Mouse (Mus musculus) liver, embryonic 11.5 days (tissue): Measurements from ENCODE around the gene Xpc. TPM values are rescaled to one million over a fixed set of nuclear protein-coding genes. Genes with fewer than 3 reads are reported as not detected.

ENCODE experiments used
- ATAC-seq: fragments of 200-750 bp; cut with Nextera tagmentation; replicated peaks from 2 replicates; pipeline ENCODE4 v1.8.0; 2017; ENCODE audit warnings: moderate number of reproducible peaks, mild to moderate bottlenecking, moderate TSS enrichment, moderate library complexity; ENCODE audit not compliant: low FRiP score
- DNase-seq: peaks from one replicate; pipeline ENCODE4 v3.0.0-alpha.2; 2017; ENCODE audit warnings: low spot score
- H3K27ac ChIP-seq: fragments of 300-500 bp; sonication (generic); 2 replicates; pipeline ENCODE4 v1.5.1; 2014; ENCODE audit warnings: mild to moderate bottlenecking, low read depth, low read length, control low read depth
- H3K27me3 ChIP-seq: fragments of 300-500 bp; sonication (generic); replicated peaks from 2 replicates; pipeline ENCODE4 v1.6.1; 2014; ENCODE audit warnings: low read length, mixed read lengths; ENCODE audit not compliant: control insufficient read depth, insufficient read depth
- H3K36me3 ChIP-seq: fragments of 300-500 bp; sonication (generic); 2 replicates; pipeline ENCODE4 v1.6.1; 2014; ENCODE audit warnings: mild to moderate bottlenecking, low read length, moderate library complexity, mixed read lengths; ENCODE audit not compliant: control insufficient read depth, insufficient read depth
- H3K4me1 ChIP-seq: fragments of 300-500 bp; sonication (generic); replicated peaks from 2 replicates; pipeline ENCODE4 v1.6.1; 2014; ENCODE audit warnings: low read length, mixed read lengths; ENCODE audit not compliant: control insufficient read depth, insufficient read depth
- H3K4me2 ChIP-seq: fragments of 300-500 bp; sonication (generic); 2 replicates; pipeline ENCODE4 v1.6.1; 2014; ENCODE audit warnings: mild to moderate bottlenecking, control low read depth, moderate library complexity
- H3K4me3 ChIP-seq: fragments of 300-500 bp; sonication (generic); 2 replicates; pipeline ENCODE4 v1.5.1; 2014; ENCODE audit warnings: low read depth, low read length, control low read depth
- H3K9ac ChIP-seq: fragments of 300-500 bp; sonication (generic); 2 replicates; pipeline ENCODE4 v1.6.1; 2014; ENCODE audit warnings: low read depth, low read length, control low read depth
- H3K9me3 ChIP-seq: fragments of 300-500 bp; sonication (generic); 2 replicates; pipeline ENCODE4 v1.6.1; 2016; ENCODE audit warnings: low read length, inconsistent platforms, mixed read lengths; ENCODE audit not compliant: control insufficient read depth
- WGBS: fragments of 180-500 bp; shearing (Covaris S2); extraction: QIAGEN DNeasy Blood & Tissue Kit; methylation state at CpG from one replicate; pipeline ENCODE4 v1.1.7; 2014; 5-methylcytosine and 5-hydroxymethylcytosine counted together
- polyA plus RNA-seq: library from polyadenylated mRNA; unstranded; fragments of >200 nt; fragmentation: Nextera tagmentation; extraction: Ambion mirVana; gene quantifications from 2 replicates; pipeline ENCODE4 v1.2.1, GENCODE M21; 2014

Gene Xpc
- polyA plus RNA-seq, 1 experiment from 2014 or later: 13.2 TPM

DNA sequence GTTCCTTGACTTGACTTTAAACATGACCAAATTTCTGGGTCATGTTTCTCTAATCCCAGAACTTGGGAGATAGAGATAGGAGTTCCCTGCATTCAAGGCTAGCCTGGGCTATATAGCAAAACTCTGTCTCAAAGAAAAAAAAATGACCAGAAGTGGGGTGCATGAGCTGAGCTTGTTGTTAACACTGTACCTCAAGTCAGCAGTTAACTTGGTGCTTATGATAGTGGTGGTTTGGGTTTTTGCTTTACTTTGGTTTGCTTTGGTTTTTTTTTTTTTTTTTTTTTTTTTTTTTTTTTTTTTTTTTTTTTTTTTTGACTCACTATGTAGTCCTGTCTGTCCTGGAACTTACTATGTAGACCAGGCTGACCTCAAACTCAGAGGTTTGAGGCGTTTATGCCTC is 31.6 kb upstream of the Xpc start:
- no peak for DNase-seq
- no peaks in the 10 kb centered on the region for H3K36me3 ChIP-seq
- 60% methylated on average over 1 of the region's 1 CpGs for WGBS
- no peak overlapping the region for H3K9ac ChIP-seq
- 0 out of 2 replicates have a peak, but pooled peaks cover 3% of the 10 kb centered on the region for H3K4me1 ChIP-seq
- H3K4me2 ChIP-seq: no peak overlapping the region
- H3K27ac ChIP-seq: no peak overlapping the region
- H3K4me3 ChIP-seq: no peak overlapping the region
- no peaks in the 10 kb centered on the region for H3K27me3 ChIP-seq
- no peak for ATAC-seq
- no peaks in the 10 kb centered on the region for H3K9me3 ChIP-seq

GRCm38 (mm10) chr6:91546241-91546884 is 30.7 kb upstream of the Xpc start:
- DNase-seq (no peak), ATAC-seq (peak; percentile 53; the same call in 1 of the 2 replicates)
- H3K4me2 ChIP-seq: peak overlapping the region; percentile 32
- 0 out of 2 replicates have a peak, but pooled peaks cover 3% of the 10 kb centered on the region for H3K4me1 ChIP-seq
- no peak overlapping the region for H3K9ac ChIP-seq
- no peak overlapping the region for H3K27ac ChIP-seq
- H3K4me3 ChIP-seq: no peak overlapping the region
- no peaks in the 10 kb centered on the region for H3K9me3 ChIP-seq
- 16% methylated on average over 9 of the region's 9 CpGs for WGBS
- H3K36me3 ChIP-seq: no peaks in the 10 kb centered on the region
- no peaks in the 10 kb centered on the region for H3K27me3 ChIP-seq

DNA sequence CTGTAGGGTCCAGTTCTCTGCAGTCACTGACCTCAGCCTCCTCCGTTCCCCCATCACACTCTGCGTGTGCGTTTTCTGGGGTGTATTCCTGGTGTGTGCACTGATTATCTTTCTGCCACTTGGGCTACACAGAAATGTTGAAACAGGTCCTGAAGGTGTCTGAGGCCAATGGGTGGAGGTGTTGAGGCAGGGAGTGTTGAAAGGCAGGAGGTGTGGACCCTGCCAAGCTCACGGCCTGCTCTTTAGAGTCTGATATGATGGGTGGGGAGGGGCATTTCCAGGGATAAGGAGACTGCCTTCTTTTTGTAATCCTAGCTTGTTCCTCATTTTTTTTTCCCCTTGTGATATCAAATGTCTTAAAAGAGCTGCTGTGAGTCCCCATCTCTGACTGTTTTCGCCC is 27.4 kb upstream of the Xpc start:
- Histone ChIP-seq H3K27ac (no peak overlapping the region), H3K4me2 (no peak overlapping the region; the same call in 1 of the 2 replicates), H3K27me3 (no peaks in the 10 kb centered on the region), H3K4me1 (0 out of 2 replicates have a peak, but pooled peaks cover 3% of the 10 kb centered on the region), H3K9ac (no peak overlapping the region), H3K36me3 (no peaks in the 10 kb centered on the region), H3K4me3 (no peak overlapping the region), H3K9me3 (no peaks in the 10 kb centered on the region)
- ATAC-seq (no peak), DNase-seq (no peak)
- 77% methylated on average over 5 of the region's 5 CpGs for WGBS

DNA sequence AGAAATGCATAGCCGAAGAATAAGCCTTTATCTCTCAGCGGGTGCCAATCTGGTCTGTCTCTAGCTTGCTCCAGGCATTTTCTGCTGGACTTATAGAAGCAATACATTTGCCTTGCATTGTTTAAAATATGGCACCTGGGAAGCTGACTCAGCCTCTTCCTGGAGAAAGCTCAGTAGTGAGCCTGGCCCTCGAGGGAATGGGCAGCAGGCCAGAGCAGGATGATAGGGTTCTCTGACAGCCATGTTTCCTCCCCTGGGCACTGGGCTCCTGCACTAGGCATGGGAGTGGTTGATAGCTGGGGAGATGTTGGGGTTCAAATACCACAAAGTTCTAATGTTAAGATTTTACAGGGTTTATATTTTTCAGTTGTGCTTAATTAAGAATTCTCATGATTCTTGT is 25.6 kb upstream of the Xpc start:
- H3K9me3 ChIP-seq: no peaks in the 10 kb centered on the region
- no peak for DNase-seq
- no peak overlapping the region for H3K9ac ChIP-seq
- 58% methylated on average over 3 of the region's 3 CpGs for WGBS
- no peaks in the 10 kb centered on the region for H3K36me3 ChIP-seq
- no peak overlapping the region for H3K4me2 ChIP-seq
- no peak overlapping the region for H3K4me3 ChIP-seq
- no peak for ATAC-seq
- no peak overlapping the region for H3K27ac ChIP-seq
- H3K4me1 ChIP-seq: no peaks in the 10 kb centered on the region
- H3K27me3 ChIP-seq: no peaks in the 10 kb centered on the region

- ATAC-seq (no peak), DNase-seq (no peak)
- H3K27me3 ChIP-seq: no peaks in the 10 kb centered on the region
- H3K9me3 ChIP-seq: no peaks in the 10 kb centered on the region
- H3K4me2 ChIP-seq: no peak overlapping the region
- no peaks in the 10 kb centered on the region for H3K4me1 ChIP-seq
- WGBS: 77% methylated on average over 11 of the region's 11 CpGs
- no peak overlapping the region for H3K4me3 ChIP-seq
- H3K9ac ChIP-seq: no peak overlapping the region
- H3K36me3 ChIP-seq: no peaks in the 10 kb centered on the region
- no peak overlapping the region for H3K27ac ChIP-seq
Measured at GRCm38 (mm10) chr6:91536047-91536765, 20.5 kb upstream of the Xpc start.

DNA sequence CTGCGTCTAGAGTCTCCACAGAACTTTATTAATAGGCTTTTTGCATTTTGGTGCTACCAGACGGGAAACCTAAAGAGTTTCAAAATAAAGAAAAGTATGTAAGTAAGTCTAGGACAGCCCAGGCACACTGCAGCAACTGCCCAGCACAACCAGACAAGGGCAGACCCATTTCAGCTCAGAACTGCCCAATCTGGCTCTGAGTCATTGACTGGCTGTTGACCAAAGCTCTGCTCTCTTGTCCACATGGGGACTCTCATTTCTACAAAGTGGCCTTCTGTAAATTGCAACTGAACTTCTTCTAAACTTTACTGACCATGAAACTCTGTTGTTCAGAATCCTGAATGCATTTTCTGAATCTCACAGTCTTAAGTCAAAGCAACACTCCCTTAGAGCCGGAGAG is 19.5 kb upstream of the Xpc start:
- H3K9me3 ChIP-seq: no peaks in the 10 kb centered on the region
- H3K4me3 ChIP-seq: no peak overlapping the region
- H3K4me1 ChIP-seq: no peaks in the 10 kb centered on the region
- WGBS: 75% methylated on average over 3 of the region's 3 CpGs
- no peaks in the 10 kb centered on the region for H3K36me3 ChIP-seq
- H3K4me2 ChIP-seq: no peak overlapping the region
- no peaks in the 10 kb centered on the region for H3K27me3 ChIP-seq
- no peak overlapping the region for H3K9ac ChIP-seq
- ATAC-seq: no peak
- no peak overlapping the region for H3K27ac ChIP-seq
- DNase-seq: no peak

GRCm38 (mm10) chr6:91534268-91534667 is 18.6 kb upstream of the Xpc start:
- no peak for ATAC-seq
- WGBS: 66% methylated on average over 4 of the region's 4 CpGs
- Histone ChIP-seq H3K27ac (no peak overlapping the region), H3K4me2 (no peak overlapping the region), H3K4me1 (no peaks in the 10 kb centered on the region), H3K27me3 (no peaks in the 10 kb centered on the region), H3K9ac (no peak overlapping the region), H3K9me3 (no peaks in the 10 kb centered on the region), H3K4me3 (no peak overlapping the region), H3K36me3 (no peaks in the 10 kb centered on the region)
- DNase-seq: no peak

GRCm38 (mm10) chr6:91533771-91534170 is 18.1 kb upstream of the Xpc start:
- no peak overlapping the region for H3K4me2 ChIP-seq
- H3K27ac ChIP-seq: no peak overlapping the region
- H3K27me3 ChIP-seq: no peaks in the 10 kb centered on the region
- H3K9ac ChIP-seq: no peak overlapping the region
- no peaks in the 10 kb centered on the region for H3K36me3 ChIP-seq
- no peaks in the 10 kb centered on the region for H3K4me1 ChIP-seq
- WGBS: 47% methylated on average over 2 of the region's 2 CpGs
- ATAC-seq (no peak), DNase-seq (no peak)
- H3K4me3 ChIP-seq: no peak overlapping the region
- H3K9me3 ChIP-seq: no peaks in the 10 kb centered on the region

DNA sequence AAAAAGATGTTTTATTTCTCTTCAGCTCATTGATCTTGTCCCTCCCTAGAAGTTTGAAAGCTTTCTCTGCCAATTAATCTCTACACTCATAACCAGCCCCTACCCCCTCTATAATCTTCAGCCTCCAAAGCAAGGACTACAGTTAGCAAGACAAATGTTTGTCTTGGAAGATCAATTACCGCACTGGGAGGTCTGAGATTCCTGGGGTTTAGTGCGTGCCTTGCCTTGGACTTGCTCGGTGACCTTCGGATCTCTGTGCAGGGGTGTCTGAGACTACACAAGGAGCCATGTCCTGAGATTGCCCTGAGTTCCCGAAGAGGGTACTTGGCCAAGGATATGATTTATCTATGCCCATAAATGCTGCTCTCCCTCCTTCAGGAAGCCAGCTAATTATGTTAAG is 17.7 kb upstream of the Xpc start:
- no peak for DNase-seq

More for the DNA sequence above, 17.7 kb upstream of the Xpc start:
- no peak overlapping the region for H3K4me2 ChIP-seq
- no peaks in the 10 kb centered on the region for H3K36me3 ChIP-seq
- ATAC-seq: no peak
- no peaks in the 10 kb centered on the region for H3K9me3 ChIP-seq
- H3K9ac ChIP-seq: no peak overlapping the region
- 52% methylated on average over 5 of the region's 5 CpGs for WGBS
- H3K27me3 ChIP-seq: no peaks in the 10 kb centered on the region
- H3K4me3 ChIP-seq: no peak overlapping the region
- no peak overlapping the region for H3K27ac ChIP-seq
- no peaks in the 10 kb centered on the region for H3K4me1 ChIP-seq
